Mouse (Mus musculus): ENCODE data around the gene Dclk3. TPM values are rescaled to one million over a fixed set of nuclear protein-coding genes. Genes with fewer than 3 reads are reported as not detected.

Gene Dclk3
- total RNA-seq, 2 experiments from 2014 or later, result not detected

Other genes starting within 250 kb of the Dclk3 start
- gene Mlh1, start 167.3 kb upstream of the Dclk3 start, total RNA-seq (2015; ENCODE audit: low replicate concordance), result 33.1 and 36.0 TPM in 2 replicates
- 31.2 and 35.4 TPM in 2 replicates for gene Mlh1, start 167.3 kb upstream of the Dclk3 start, total RNA-seq (2017; ENCODE audit: low replicate concordance)
- gene Epm2aip1, start 167.2 kb upstream of the Dclk3 start, total RNA-seq (2015; ENCODE audit: low replicate concordance), result 23.5 and 26.3 TPM in 2 replicates
- 16.9 and 21.7 TPM in 2 replicates for gene Epm2aip1, start 167.2 kb upstream of the Dclk3 start, total RNA-seq (2017; ENCODE audit: low replicate concordance)
- gene Trank1, start 127.3 kb upstream of the Dclk3 start, total RNA-seq (2015; ENCODE audit: low replicate concordance), result not detected in 2 replicates
- gene Trank1, start 127.3 kb upstream of the Dclk3 start, total RNA-seq (2017; ENCODE audit: low replicate concordance), result not detected in 2 replicates